Mouse (Mus musculus): Measurements from ENCODE around the gene Gm31371. TPM values are rescaled to one million over a fixed set of nuclear protein-coding genes. Genes with fewer than 3 reads are reported as not detected.
"Not testable (repeated sequence)": the region's sequence is repeated elsewhere in the genome, so short reads cannot be mapped to it uniquely, and the experiment has no call there.

Gm31371 gene
- total RNA-seq (2014; rRNA removed) (0.84 and 1.3 TPM in 2 replicates), polyA plus RNA-seq (2015; fragmentation: Nextera tagmentation; extraction: Ambion mirVana) (not detected in 2 replicates)

GRCm38 (mm10) chr8:19903092-19903491 is at the start of gene Gm31371:
Gene Gm31371, plus strand, starts transcription at chr8:19903392.
- DNase-seq (ENCODE audit: low spot score); ATAC-seq; H3K27me3 ChIP-seq (ENCODE audit: insufficient read depth, low read length); H3K4me3 ChIP-seq (ENCODE audit: low read length); H3K4me2 ChIP-seq (ENCODE audit: low read depth, low read length); H3K4me1 ChIP-seq (ENCODE audit: insufficient read depth, low read length); H3K9me3 ChIP-seq (ENCODE audit: low read length); H3K27ac ChIP-seq; H3K9ac ChIP-seq (replicated peaks; ENCODE audit: low read length); H3K36me3 ChIP-seq (ENCODE audit: insufficient read depth, low read length): not testable (repeated sequence)
- 75% methylated on average over 2 of the region's 4 CpGs for WGBS

DNA sequence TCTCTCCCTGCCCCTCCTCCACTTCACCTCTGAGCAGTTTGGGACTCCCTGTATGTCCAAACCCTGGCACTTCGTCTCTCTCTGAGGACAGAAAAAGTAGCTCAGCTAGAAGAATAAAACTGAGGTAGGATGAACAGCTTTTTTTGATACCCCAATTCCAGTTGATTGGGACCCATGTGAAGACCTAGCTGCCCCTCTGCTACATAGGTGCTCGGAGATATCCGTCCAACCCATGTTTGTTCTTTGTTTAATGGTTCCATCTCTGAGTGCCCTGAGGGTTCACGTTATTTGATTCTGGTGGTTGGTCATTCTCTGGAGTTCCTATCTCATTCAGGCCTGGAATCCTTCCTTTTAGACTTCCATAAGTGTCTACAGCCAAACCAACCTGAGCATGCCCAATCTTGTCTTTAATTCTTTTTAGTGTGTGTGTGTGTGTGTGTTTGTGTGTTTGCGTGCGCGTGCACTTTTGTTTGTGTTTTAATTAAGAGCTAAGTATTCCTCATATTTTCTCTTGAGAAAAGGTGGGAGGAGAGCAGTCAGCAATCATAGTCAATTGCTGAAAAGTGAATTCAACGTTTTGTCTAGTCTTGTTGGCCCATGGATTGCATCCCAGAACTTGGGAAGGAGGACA is 3.3 kb downstream of the Gm31371 start:
- WGBS: 94% methylated on average over 7 of the region's 8 CpGs
- not testable (repeated sequence) for ATAC-seq

DNA sequence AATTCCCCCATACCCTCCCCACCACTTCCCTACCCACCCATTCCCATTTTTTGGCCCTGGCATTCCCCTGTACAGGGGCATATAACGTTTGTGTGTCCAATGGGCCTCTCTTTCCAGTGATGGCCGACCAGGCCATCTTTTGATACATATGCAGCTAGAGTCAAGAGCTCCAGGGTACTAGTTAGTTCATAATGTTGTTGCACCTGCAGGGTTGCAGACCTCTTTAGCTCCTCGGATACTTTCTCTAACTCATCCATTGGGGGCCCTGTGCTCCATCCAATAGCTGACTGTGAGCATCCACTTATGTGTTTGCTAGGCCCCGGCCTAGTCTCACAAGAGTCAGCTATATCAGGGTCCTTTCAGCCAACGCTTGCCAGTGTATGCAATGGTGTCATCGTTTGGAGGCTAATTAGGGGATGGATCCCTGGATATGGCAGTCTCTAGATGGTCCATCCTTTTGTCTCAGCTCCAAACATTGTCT is 5.7 kb downstream of the Gm31371 start:
- H3K4me3 ChIP-seq (ENCODE audit: low read length); H3K4me2 ChIP-seq (ENCODE audit: low read depth, low read length); ATAC-seq; H3K9me3 ChIP-seq (ENCODE audit: low read length); DNase-seq (ENCODE audit: low spot score); H3K9ac ChIP-seq (replicated peaks; ENCODE audit: low read length); H3K27me3 ChIP-seq (ENCODE audit: insufficient read depth, low read length); H3K27ac ChIP-seq; H3K36me3 ChIP-seq (ENCODE audit: insufficient read depth, low read length); H3K4me1 ChIP-seq (ENCODE audit: insufficient read depth, low read length): not testable (repeated sequence)
- WGBS: 80% methylated on average over 4 of the region's 6 CpGs

More for the DNA sequence above, 3.3 kb downstream of the Gm31371 start:
- not testable (repeated sequence) for H3K27ac ChIP-seq; H3K27me3 ChIP-seq (ENCODE audit: insufficient read depth, low read length); H3K9ac ChIP-seq (replicated peaks; ENCODE audit: low read length); DNase-seq (ENCODE audit: low spot score); H3K4me3 ChIP-seq (ENCODE audit: low read length); H3K4me2 ChIP-seq (ENCODE audit: low read depth, low read length); H3K4me1 ChIP-seq (ENCODE audit: insufficient read depth, low read length); H3K9me3 ChIP-seq (ENCODE audit: low read length); H3K36me3 ChIP-seq (ENCODE audit: insufficient read depth, low read length)

GRCm38 (mm10) chr8:19919086-19919485 is 15.9 kb downstream of the Gm31371 start:
- H3K4me3 ChIP-seq (ENCODE audit: low read length); ATAC-seq; H3K4me1 ChIP-seq (ENCODE audit: insufficient read depth, low read length); H3K9me3 ChIP-seq (ENCODE audit: low read length); H3K27ac ChIP-seq; DNase-seq (ENCODE audit: low spot score); H3K9ac ChIP-seq (replicated peaks; ENCODE audit: low read length); H3K27me3 ChIP-seq (ENCODE audit: insufficient read depth, low read length); H3K36me3 ChIP-seq (ENCODE audit: insufficient read depth, low read length); H3K4me2 ChIP-seq (ENCODE audit: low read depth, low read length): not testable (repeated sequence)
- WGBS: 86% methylated on average over 2 of the region's 3 CpGs

DNA sequence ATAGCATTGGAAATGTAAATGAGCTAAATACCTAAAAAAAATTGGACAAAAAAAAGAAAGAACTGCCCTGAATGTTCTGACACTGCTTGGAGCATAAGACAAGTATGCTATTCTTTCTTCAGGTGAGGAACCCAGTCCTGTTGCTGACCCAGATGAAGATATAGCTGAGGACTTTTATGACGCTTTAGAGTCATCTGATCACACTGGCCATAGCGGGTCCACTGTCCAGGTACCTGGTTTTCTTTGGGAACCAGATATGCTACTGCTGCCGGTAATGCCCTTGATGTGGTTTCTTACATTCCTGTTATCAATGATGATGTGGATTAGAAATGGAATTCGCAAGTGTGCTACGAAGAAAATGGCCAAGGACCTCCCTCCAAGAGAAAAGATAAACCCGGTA is 31.1 kb downstream of the Gm31371 start:
- H3K27ac ChIP-seq; H3K4me1 ChIP-seq (ENCODE audit: insufficient read depth, low read length); H3K4me3 ChIP-seq (ENCODE audit: low read length); H3K9me3 ChIP-seq (ENCODE audit: low read length); H3K27me3 ChIP-seq (ENCODE audit: insufficient read depth, low read length); H3K36me3 ChIP-seq (ENCODE audit: insufficient read depth, low read length); H3K9ac ChIP-seq (replicated peaks; ENCODE audit: low read length); ATAC-seq; H3K4me2 ChIP-seq (ENCODE audit: low read depth, low read length); DNase-seq (ENCODE audit: low spot score): not testable (repeated sequence)
- no CpG with 5 or more reads among the region's 6 CpGs for WGBS

DNA sequence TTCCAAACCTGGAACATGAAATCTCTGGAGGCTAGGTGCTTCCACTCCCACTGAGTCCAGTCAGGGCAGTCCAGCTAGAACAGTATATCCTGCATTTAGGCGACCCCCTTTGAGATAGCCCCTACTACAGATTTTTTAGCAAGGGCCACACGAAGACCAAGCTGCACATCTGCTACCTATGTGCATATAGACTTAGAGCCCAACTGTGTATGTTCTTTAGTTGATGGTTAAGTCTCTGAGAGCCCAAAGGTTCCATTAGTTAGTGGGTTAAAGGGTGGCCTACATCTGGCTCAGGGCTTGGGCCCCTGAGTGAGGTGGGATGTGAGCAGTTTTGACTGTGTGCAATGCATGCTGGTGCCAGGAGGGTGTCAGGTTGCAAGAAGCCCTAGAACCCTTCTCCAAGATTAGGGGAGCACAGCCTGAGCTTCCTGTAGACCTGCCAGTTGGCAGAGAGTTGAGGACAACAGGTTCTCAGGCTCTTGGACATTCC is 32.4 kb downstream of the Gm31371 start:
- not testable (repeated sequence) for DNase-seq (ENCODE audit: low spot score); H3K36me3 ChIP-seq (ENCODE audit: insufficient read depth, low read length); H3K4me1 ChIP-seq (ENCODE audit: insufficient read depth, low read length); H3K9ac ChIP-seq (replicated peaks; ENCODE audit: low read length); H3K9me3 ChIP-seq (ENCODE audit: low read length); H3K27ac ChIP-seq; H3K4me2 ChIP-seq (ENCODE audit: low read depth, low read length); ATAC-seq; H3K27me3 ChIP-seq (ENCODE audit: insufficient read depth, low read length); H3K4me3 ChIP-seq (ENCODE audit: low read length)
- WGBS: 71% methylated on average over 1 of the region's 2 CpGs

- WGBS: 69% methylated on average over 2 of the region's 2 CpGs
- Histone ChIP-seq H3K36me3 (ENCODE audit: insufficient read depth, low read length) (no peaks in the 10 kb centered on the region), H3K9ac (replicated peaks; ENCODE audit: low read length) (no peak overlapping the region), H3K4me1 (ENCODE audit: insufficient read depth, low read length) (no peaks in the 10 kb centered on the region), H3K27ac (no peak overlapping the region), H3K4me3 (ENCODE audit: low read length) (no peak overlapping the region), H3K4me2 (ENCODE audit: low read depth, low read length) (no peak overlapping the region), H3K27me3 (ENCODE audit: insufficient read depth, low read length) (no peaks in the 10 kb centered on the region), H3K9me3 (ENCODE audit: low read length) (peaks cover 3% of the 10 kb centered on the region; the same call in 1 of the 2 replicates)
- TF ChIP-seq CTCF (IDR thresholded peaks at IDR 0.05; ENCODE audit: low read depth): no peak
- ATAC-seq (no peak), DNase-seq (ENCODE audit: low spot score) (no peak)
Measured at GRCm38 (mm10) chr8:19960935-19961334, 57.7 kb downstream of the Gm31371 start.

GRCm38 (mm10) chr8:19963766-19964165 is 60.6 kb downstream of the Gm31371 start:
- WGBS: 81% methylated on average over 2 of the region's 2 CpGs
- not testable (repeated sequence) for H3K9ac ChIP-seq (replicated peaks; ENCODE audit: low read length); H3K9me3 ChIP-seq (ENCODE audit: low read length); H3K36me3 ChIP-seq (ENCODE audit: insufficient read depth, low read length); H3K27me3 ChIP-seq (ENCODE audit: insufficient read depth, low read length); H3K4me1 ChIP-seq (ENCODE audit: insufficient read depth, low read length); H3K27ac ChIP-seq; H3K4me2 ChIP-seq (ENCODE audit: low read depth, low read length); H3K4me3 ChIP-seq (ENCODE audit: low read length); ATAC-seq; DNase-seq (ENCODE audit: low spot score)

DNA sequence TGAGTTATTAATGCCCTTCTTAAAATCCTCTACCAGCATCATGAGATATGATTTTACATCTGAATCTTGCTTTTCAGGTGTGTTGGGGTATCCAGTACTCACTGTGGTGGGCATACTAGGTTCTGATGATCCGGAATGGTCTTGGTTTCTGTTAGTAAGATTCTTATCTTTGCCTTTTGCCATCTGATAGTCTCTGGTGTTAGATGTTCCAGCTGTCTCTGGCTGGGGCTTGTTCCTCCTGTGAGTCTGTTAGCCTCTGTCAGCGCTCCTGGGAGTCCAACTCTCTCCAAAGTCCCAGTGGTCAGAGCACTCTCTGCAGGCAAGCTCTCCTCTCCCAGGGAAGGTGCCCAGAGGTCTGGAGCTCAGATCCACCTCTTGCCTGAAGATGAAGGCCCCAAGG is 65.0 kb downstream of the Gm31371 start:
- not testable (repeated sequence) for H3K9me3 ChIP-seq (ENCODE audit: low read length); ATAC-seq; H3K9ac ChIP-seq (replicated peaks; ENCODE audit: low read length); DNase-seq (ENCODE audit: low spot score); H3K4me2 ChIP-seq (ENCODE audit: low read depth, low read length); H3K36me3 ChIP-seq (ENCODE audit: insufficient read depth, low read length); H3K27ac ChIP-seq; H3K27me3 ChIP-seq (ENCODE audit: insufficient read depth, low read length); H3K4me3 ChIP-seq (ENCODE audit: low read length); H3K4me1 ChIP-seq (ENCODE audit: insufficient read depth, low read length)
- WGBS: 54% methylated on average over 2 of the region's 2 CpGs

DNA sequence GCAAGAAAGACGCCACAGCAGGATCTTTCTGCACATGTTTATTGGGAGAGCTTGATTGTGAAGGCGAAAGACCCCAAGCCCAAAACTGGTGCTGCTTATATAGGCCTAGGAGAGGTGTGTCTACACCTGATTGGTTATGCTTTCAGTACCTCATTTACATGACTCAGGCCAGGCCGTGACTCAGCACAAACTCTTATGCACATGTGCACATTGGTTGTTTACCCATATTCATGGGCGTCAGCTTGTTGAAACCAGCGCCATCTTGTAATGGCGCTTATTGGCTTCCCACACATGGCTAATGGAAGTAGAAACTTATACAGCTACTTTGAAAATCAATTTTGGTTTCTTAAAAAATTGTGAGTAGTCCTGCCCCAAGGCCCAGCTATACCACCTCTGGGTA is 72.0 kb downstream of the Gm31371 start:
- not testable (repeated sequence) for H3K9ac ChIP-seq (replicated peaks; ENCODE audit: low read length); H3K27ac ChIP-seq; H3K9me3 ChIP-seq (ENCODE audit: low read length); H3K27me3 ChIP-seq (ENCODE audit: insufficient read depth, low read length); H3K4me3 ChIP-seq (ENCODE audit: low read length); H3K36me3 ChIP-seq (ENCODE audit: insufficient read depth, low read length); ATAC-seq; DNase-seq (ENCODE audit: low spot score); H3K4me1 ChIP-seq (ENCODE audit: insufficient read depth, low read length); H3K4me2 ChIP-seq (ENCODE audit: low read depth, low read length)
- 91% methylated on average over 6 of the region's 6 CpGs for WGBS

Measured in hindbrain, postnatal 0 days (tissue).